Mouse (Mus musculus) layer of hippocampus, adult 8-10 months (tissue): ENCODE measurements around the gene Galnt10. TPM values are rescaled to one million over a fixed set of nuclear protein-coding genes. Genes with fewer than 3 reads are reported as not detected.

ENCODE experiments used
- DNase-seq, 2 experiments: peaks; one replicate each; pipeline ENCODE4 v3.0.0; 2022; ENCODE audit warnings: low spot score in 2 of 2
- total RNA-seq, 4 experiments: library from RNA; stranded (reverse); gene quantifications; 2 replicates each; pipeline ENCODE4 v1.2.4; 2022

The Galnt10 gene
- total RNA-seq, 4 experiments from 2014 or later: 6.2 to 10.1 (median 7.3) TPM

DNA sequence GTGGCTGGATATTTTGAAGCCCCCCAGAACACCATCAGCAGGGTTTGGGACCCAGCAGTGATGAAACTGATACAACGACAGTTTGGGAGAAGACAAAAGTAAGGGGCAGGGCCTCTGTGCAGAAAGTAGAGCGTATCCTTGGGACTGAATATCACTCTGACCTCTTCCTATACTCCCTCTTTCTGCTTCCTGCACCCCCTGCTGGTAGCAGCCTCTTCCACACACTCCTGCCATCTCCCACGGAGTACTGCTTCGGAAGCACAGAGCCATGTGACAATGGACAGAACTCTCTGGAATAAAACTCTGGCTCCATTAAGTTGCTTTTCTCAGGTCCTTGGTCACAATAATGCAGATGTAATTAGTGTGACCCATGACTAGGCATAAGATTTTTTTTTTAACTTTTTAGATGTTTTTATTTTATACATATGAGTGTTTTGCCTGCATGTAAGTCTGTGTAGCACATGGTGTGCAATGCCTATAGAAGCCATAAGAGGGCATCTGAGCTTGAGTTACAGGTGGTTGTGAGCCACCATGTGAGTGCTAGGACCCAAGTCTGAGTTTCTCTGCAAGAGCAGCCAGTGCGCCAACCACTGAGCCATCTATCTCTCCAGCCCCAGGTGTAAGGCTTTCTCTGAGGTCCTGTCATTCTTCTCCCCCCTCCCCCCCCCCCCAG lies 79.7 kb downstream of the Galnt10 start:
- no peak for DNase-seq

DNA sequence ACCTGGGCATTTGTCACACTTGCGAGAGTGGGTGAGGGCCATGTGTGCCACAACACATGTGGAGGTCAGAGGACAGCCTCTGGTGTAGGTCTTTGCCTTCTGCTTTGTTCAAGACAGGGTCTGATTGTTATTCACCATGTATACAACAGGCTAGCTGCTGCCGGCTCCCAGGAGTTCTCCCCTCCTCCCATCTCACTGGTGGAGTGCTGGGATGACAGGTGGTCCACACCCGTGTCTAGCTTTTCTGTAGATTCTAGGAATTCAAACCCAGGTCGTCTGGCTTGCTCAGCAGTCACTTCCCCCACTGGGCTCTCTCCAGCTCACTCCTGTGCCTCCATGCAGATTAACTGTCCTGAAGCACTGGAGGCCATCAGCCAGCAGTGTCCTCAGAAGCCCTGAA lies 80.7 kb downstream of the Galnt10 start:
- no peak for DNase-seq

DNA sequence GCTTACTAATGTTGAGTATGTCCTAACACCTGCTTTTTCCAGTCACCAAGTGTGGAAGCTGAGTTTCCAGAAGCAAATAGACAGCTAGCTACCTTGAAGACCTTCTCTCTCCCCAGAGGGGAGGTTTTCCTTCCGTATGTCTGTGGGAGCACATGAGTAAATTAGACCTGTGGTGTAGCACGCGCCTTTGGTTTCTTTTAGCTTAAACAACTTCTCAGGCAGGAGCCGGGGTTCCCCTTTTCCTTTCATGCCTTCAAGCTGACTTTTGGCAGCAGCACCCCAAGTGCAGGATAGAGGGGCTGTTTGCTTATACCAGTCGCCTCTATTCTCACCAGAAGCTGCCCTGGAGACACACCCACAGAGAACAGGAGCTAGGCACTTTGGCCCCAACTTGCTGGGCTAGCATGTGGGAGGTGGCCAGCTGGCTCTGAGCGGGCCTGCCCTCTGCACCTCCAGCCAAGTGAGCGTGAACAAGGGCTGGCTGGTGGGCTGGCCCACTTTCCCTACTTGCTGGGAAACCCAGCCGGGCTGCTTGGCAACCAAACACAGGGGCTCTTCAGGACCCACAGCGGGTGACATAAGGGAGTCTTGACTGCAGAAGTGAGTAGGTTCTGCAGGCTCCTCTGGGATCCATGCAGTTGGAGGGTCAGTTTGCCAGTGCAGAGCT lies 82.2 kb downstream of the Galnt10 start:
- DNase-seq: peak; percentile 66 to 73

DNA sequence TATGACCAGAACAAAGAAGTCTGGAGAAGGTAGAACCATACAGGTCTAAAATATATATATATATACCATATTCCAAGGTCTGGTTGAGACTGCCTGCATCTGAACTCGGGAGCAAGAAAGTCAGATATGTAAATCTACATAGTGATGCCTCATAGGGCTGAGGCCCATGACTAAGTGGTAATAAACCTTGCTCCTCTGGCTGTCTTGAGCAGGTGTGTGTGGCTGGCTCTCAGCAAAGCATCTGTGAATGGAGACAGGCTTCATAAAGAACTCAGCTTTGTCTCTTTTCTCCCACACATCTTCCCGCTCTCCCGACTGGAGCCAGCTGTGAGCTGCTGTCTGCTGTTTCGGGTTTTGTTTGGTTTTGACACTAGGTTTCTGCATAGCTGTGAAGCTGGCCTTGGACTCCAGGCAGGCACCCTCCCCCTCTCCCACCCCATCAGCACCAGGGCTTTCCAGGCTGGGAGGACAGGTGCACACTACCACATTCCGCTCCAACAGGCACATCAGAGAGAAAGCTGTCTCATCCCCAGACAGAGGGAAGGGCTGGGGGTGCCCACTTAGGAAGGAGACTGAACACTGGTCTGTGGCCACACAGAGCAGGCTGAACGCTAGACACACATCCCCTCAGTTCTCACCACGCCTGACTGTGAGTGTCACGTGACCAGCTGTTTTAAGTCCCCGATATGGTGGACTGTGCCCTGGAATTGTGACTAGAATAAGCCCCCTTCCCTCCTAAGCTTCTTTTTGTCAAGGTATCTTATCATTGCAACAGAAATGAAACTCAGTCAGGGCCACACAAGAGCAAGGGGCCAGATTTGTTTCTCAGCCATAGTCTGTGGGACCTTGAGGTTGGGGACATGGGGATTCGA lies 87.4 kb downstream of the Galnt10 start:
- DNase-seq: no peak

DNA sequence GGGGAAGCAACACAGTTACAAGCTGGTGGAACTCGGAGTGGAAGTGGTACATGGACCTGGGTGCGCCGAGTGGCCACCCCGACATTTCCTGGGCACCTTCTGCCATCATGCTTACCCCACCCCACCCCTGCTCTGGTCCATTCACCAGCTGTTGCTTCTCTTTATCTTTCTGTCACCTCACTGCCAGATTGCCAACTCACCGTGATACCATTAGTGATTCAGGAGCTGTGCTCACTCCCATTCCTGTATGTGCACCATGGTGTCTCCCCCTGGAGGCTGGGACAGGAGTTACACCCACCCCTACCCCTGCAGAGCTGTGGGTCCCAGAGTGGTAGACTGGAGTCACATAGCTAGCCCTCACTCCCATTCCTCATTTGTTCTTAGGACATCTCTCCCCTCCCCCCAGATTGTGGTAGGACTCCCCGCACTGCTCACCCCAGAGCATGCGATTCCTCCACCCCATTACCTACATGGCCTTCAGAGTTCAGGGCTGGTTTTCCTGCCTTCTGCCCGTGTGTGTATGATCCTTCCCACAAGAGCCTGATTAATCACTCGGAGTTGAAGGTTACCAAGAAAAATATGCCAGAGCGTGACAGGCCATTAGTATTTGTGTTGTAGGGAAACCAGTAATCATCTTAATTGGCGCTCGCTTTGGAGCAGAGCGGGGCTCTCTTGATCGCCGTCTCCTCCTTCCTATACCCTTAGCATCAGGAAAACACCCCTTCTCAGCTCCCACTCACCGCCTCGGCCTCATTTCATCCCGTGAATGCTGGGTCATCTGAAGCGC lies 102.2 kb downstream of the Galnt10 start:
- peak in 1 of 2 experiments; percentile 15 for DNase-seq

DNA sequence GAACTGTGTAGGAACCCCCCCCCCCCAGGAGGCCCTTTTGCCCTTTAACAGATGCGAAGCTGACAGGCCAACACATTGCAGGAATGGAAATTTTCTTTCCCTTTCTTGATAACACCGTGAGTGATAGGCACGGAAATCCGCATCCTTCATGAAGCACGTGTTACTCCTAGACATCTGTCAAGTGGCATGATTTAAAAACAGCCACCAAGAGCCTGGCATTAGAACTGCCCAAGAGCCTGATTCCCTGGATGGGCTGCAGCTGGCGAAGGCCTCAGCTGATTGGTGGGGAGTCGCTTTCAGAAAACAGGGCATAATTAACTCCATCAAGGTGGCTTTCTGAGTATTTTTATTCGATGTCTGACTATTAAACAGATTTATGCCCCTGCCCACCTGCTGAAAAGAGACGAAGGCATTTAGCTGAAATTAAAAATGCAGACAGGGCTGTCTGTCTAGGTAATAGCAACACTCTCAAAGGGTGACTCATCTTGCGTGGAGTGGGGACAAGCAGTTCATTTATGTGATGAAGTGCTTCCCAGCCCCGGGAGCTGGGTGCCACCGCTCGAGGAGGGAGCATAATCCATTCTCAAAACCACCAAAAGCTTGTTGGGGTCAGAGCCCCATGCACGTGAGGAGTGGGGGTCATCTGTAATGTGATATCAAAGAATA lies 108.4 kb downstream of the Galnt10 start:
- DNase-seq: no peak

DNA sequence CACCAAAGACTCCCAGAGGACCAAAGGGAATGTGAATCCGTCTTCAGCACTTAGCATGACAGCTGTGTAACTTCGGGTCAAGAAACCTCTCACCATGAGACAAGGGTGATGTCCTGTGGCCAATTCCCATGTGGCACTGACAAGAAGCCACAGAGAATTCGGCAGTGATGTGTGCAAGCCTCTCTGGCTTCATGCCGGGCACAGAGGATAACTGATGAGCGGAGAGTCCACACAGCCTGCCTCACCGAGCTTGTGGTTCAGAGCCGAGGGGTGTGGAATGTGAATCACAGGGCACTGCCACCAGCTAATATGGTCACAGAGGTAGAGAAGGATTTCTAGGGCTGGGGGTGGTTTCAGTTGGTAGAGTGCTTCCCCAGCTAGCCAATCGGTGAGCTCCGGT lies 113.4 kb downstream of the Galnt10 start:
- no peak for DNase-seq

DNA sequence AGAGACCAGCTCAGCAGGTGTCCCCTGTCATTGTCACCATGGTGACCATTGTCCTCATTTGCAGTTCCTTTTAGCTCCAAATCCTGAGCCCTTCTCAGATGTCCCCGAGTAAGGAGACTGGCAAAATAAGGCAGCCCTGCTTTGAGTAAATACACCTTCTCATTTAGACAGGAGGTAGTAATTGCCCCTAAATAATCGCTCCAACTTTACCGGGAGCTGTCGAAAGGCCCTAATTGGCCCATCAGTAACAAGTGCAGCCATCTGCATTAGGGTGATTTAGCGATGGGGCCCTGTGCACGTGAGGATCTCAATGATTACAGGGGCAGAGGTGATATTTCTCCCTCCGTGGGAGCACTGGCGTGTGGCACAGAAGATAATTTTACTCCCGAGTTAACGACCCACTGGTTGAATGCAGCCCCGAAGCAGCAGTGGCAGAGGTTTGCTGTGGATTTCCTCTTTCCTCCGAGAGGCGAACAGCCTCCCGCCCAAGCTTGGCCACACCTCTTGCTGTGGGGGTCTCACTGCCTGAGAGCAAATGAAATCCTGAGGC lies 115.3 kb downstream of the Galnt10 start:
- no peak for DNase-seq

DNA sequence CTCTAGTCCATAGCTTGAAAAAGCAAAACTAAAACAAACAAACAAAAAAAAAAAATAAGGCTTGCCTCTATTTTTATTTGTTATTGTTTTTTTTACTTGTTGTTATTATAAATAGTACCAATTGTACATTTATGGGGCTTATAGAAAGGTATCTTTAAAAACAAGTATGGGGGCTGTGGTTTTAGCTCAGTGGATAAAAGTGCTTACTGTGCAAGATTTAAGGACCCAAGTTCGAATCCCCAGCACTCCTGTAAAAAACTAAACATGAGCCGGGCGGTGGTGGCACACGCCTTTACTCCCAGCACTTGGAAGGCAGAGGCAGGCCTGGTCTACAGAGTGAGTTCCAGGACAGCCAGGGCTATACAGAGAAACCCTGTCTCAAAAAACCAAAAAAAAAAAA lies 116.1 kb downstream of the Galnt10 start:
- DNase-seq: no peak

DNA sequence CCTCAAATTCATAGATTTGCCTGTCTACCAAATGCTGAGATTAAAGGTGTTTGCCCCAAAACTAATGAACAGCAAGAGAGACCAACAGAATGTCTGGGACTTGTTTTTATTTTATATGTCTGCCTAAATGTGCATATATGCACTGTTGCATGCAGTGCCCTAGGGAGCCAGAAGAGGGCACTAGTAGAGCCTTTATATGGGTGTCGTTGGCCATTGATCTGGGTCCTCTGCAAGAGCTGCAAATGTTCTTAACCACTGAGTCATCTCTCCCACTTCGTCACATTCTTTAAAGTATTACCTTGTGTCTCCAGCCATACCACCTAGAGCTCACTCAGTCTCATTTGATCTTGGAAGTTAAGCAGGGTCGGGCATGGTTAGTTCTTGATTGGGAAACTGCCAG lies 118.9 kb downstream of the Galnt10 start:
- DNase-seq: no peak

DNA sequence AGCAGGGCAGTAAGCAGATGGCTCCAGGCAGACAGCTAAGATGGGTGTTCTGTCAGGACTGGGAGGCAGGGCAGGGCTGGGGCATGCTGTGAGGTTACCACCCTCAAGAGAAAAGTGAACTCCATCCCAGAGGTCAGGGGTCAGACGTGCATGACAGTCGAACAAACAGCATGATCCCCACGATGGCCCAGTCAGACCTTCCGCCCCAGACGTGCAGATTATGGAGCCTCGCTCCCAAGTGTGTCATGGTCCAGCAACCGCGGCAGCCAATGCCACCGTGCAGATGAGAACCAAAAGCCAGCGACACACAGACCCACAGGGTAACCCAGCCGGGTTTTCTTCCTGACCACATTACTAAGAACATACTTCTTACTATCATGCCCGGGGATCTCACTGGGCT lies 121.4 kb downstream of the Galnt10 start:
- no peak for DNase-seq

DNA sequence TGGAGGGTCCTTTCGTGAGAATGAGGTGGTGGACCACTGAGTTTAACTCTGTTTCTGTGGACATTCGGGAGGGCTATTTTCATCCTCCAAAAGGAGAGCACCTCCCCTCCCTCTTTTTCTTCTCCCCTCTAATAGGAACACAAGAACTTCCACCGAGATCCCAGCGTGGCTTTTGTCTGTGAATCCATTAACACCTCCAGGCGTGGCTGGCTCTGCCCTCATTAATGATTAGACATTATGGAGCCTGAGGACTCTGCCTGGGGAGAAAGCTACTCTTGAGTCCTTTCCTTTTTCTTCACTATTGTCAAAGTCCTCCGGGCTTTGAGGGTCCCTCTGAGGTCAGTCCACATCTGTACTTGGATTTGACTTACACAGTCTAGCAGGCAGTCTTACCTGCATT lies 121.9 kb downstream of the Galnt10 start:
- no peak for DNase-seq

DNA sequence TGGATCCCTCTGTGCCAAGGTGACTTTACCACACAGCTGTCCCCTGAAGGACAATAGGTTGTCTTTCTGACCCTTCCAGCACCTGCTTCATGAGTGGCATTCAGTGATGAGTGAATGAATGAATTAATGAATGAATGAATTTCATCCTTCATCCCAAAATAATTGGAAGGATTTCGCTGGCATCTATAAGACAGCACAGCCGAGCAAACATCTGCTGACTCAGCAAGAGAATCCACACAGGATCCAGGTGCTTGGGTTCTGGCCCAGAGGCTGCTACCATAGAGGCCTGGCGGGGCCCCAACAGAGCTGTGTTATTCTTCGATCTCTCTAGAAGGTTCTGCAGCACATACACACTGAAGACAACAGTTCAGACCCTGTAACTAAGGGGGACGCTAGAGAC lies 125.5 kb downstream of the Galnt10 start:
- DNase-seq: no peak

DNA sequence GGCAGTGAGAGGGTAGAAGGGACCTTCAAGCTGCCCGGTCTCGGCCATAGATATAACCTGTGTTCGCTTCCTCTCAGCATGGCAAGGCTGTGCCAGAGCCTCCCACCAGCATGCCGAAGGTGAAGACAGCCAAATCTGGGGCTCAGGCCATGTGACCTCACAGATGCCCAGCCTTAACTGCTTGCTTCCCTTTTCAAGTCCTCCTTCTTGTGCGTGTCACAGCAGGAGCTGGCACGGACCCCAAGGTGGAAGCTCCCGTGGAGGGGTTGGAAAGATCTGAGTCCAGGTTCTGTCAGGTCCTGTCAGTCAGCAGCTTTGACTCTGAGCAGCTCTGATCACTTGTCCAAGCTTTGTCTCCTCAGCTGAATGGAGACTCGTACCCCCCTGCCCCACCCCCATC lies 126.4 kb downstream of the Galnt10 start:
- DNase-seq: no peak

DNA sequence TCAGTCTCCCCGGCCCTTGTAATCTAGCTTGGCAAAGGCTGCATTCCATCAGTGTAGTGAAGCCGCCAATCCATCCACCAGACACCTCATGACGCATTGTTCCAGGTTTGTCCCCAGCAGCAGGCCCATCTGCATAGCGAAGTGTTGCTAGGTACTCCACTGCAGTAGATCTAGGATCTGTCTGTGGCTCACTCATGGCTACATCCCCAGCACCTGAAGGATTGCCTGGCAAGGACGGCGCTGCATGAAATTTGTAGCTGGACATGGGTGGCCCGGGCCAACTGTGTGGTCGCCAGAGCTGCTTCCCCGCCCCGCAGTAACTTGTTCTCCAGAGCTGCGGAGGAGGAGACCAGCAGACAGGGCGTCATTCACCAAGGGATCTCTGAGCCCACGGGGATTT lies 128.2 kb downstream of the Galnt10 start:
- DNase-seq: no peak

DNA sequence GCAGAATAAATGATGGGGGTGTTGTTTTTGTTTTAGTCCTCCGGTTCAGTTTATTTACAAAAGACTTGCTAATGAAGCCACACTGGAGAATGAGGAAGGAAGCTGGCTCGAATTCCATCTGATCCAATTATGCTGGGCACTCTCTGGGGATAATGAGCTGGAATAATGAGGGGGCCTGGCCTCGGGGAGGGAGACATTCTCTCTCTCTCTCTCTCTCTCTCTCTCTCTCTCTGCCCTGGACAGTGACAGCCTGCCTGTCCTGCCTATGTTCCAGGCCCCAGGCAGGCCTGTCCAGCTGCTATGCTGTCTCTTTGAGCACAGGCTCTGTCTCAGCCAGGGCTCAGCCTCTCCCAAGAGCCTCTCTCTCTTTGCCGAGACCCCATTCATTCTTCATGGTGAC lies 128.7 kb downstream of the Galnt10 start:
- DNase-seq: no peak

DNA sequence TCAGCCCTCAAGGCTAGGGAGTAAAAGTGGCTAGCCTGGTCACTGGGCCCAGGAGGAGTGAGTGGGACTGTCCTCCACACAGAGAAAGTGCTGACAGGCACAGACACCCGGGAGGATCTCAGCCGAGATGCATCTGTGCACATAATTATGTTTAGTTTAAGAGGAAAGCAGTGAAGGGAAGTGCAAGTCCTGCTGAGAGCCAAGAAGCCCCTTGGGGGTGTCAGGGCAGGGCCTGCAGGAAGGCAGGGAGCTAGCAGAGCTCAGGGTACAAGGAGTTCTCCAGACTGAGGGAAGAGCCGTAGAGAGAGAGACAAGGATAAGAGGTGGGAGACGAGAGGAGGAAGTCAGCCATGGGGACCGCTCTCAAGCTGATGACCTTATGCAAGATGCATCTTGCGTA lies 130.6 kb downstream of the Galnt10 start:
- DNase-seq: no peak

DNA sequence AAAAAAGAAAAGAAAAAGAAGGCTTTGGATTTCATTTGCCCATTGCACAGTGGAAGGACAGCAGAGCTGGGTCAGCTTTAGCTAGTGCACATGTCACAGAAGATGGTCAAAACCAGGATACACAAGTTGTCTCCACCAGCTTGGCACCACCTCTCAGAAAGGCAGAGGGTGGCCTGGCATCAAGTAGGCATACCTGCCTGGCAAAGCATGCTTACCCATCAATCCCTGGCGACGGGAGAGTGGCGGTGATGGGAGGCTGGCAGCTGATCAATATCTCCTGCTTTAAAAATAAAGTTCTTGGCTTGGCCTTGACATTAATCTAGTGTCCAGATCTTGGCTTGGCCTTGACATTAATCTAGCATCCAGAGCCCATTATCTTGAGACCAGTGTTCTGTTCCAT lies 131.3 kb downstream of the Galnt10 start:
- no peak for DNase-seq

DNA sequence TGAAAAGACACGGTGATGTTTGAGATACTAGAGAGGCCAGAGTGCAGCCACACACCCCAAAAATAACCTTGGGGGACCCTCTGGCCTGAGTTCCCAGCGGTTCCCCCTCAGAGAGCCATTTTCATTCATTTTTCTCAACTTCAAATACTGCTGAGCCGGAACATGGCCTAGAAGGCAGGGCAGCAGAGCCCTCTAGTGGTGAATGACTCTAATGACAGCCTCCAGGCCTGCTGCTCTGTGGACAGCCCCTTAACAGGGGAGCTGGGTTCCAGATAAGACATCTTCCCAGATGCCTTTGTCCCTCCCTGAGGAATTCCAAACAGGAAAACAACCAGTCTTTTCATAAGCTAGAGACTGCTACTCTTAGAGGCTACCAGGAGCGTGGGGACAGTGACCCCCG lies 133.1 kb downstream of the Galnt10 start:
- peak in 1 of 2 experiments; percentile 38 for DNase-seq

DNA sequence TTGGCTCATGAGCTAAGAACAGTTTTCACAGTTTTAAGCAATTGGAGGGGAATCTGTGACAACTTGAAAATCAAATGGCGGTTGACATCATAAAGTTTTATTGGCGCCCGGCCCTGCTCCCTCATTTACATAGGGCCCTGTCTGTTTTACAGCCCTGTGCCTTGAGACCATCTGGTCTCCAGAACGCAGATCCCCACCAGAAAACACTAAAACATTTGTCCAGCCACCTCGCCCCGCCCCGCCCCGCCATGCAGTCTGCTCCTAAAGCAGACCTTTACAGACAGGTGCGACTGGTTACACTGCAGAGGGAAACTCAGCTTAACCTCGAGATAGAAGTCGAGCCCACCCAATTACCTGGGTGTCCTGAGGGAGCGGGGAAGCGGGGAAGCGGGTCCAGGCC lies 134.6 kb downstream of the Galnt10 start:
- no peak for DNase-seq
